Mouse (Mus musculus): Measurements from ENCODE around the gene Atp8b3.

DNA sequence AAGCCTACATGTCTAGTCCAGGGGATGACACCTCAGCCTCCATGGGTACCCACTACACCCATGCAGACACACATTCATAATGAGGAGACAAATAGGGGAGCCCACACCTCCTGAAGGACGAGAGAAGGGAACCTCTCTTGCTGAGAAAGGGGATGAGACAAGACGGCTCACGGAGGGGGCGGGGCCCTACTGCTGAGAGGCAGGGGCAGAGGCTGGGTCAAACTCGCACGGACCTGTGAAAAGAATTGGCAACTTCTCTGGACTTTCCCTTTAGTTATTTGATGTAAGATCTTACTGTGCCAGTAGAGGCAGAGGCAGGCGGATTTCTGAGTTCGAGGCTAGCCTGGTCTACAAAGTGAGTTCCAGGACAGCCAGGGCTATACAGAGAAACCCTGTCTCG is 13.4 kb upstream of the Atp8b3 start:
- TF ChIP-seq POLR2A (IDR thresholded peaks at IDR 0.05; ENCODE audit: borderline replicate concordance, low read depth, low read length) (no peak), CTCF (IDR thresholded peaks at IDR 0.05; ENCODE audit: low read depth, low read length) (no peak)
